Mouse (Mus musculus) layer of hippocampus, adult 2 months (tissue): ENCODE data around the gene Ssr1. TPM values are rescaled to one million over a fixed set of nuclear protein-coding genes. Genes with fewer than 3 reads are reported as not detected.

Source experiments
- DNase-seq, 2 experiments: peaks; one replicate each; pipeline ENCODE4 v3.0.0; 2022; ENCODE audit warnings: low spot score in 2 of 2
- H3K27ac ChIP-seq: fragments of 200-600 bp; 2 replicates; pipeline ENCODE4 v1.8.1; 2022
- H3K4me3 ChIP-seq: fragments of 200-600 bp; 2 replicates; pipeline ENCODE4 v1.8.1; 2022; ENCODE audit warnings: mild to moderate bottlenecking
- CTCF ChIP-seq: fragments of 200-600 bp; conservative IDR thresholded peaks from 2 replicates; pipeline ENCODE4 v1.8.1; 2022; ENCODE audit warnings: antibody characterized with exemption, mild to moderate bottlenecking, moderate library complexity
- total RNA-seq, 2 experiments: library from RNA; stranded (reverse); gene quantifications; 2 replicates each; pipeline ENCODE4 v1.2.3; 2021

The Ssr1 gene
- total RNA-seq, 2 experiments from 2014 or later = 86.8 to 92.0 TPM

DNA sequence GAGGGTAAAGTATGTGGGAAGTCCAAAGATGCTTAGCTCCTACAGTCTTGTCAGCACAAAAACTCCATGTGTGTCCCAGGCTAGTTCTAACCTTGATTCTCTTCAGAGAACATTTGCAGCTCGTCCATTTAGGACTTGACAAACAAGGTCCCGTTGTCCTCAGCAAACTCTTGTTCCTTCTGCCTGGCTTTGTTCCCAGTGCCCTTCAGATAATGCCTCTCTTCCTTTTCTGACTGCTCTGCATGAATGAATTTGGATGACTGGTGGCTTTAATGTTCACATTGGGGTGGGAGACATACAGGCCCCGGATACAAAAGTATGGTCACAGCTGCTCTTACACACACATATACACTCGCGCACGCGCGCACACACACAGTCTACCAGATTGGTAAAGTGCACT is 59.1 kb downstream of the Ssr1 start:
- no peak for DNase-seq
- H3K27ac ChIP-seq = no peak overlapping the region; the same call in 1 of the 2 replicates
- TF ChIP-seq CTCF = no peak

DNA sequence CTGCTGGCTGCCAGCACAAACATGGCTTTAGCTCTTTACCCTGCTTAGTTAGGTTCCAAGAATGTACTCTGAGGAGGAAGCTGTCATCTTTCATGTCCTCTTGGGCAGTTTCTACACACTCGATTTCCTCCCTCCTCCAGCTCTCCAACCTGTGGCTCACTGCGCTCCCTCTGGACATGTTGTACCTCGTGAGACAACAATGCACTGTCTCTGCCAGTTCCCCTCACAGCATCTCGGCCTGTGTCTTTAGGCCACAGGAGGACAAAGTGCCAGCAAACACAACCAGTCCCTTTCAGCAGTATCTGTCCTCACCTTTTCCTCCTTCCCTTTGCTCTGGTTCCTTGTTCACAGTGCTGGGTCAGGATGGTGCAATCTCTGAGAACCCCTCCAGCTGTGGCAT is 59.9 kb downstream of the Ssr1 start:
- no peak for DNase-seq
- Histone ChIP-seq H3K4me3 (no peak overlapping the region), H3K27ac (no peak overlapping the region; the same call in 1 of the 2 replicates)
- peak; percentile 18; the same call in 1 of the 2 replicates for TF ChIP-seq CTCF

More for the DNA sequence above, 59.1 kb downstream of the Ssr1 start:
- H3K4me3 ChIP-seq = no peak overlapping the region

DNA sequence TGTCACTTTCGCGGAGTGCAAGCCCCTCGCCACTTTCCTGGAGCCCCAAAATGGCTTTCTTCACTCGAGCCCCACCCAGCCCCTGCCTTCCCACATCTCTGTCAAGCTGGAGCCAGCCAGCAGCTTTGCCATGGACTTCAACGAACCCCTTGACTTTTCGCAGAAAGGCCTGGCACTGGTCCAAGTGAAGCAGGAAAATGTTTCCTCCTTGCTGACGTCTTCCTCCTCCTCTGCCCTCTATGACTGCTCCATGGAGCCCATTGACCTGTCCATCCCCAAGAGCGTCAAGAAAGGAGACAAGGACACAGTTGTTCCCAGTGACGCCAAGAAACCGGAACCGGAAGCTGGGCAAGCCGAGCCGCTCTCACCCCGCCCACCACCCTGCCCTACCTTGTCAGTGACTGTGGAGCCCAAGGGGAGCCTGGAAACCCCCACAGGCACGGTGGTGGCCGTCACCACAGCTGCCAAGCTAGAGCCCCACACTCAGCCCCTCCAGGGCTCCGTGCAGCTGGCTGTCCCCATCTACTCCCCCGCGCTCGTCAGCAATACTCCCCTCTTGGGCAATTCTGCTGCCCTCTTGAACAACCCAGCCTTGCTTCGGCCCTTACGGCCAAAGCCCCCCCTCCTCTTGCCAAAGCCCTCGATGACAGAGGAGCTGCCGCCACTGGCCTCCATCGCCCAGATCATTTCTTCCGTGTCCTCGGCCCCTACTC is 62.7 kb downstream of the Ssr1 start:
- Histone ChIP-seq H3K27ac (no peak overlapping the region), H3K4me3 (no peak overlapping the region)
- DNase-seq = no peak
- no peak for TF ChIP-seq CTCF

DNA sequence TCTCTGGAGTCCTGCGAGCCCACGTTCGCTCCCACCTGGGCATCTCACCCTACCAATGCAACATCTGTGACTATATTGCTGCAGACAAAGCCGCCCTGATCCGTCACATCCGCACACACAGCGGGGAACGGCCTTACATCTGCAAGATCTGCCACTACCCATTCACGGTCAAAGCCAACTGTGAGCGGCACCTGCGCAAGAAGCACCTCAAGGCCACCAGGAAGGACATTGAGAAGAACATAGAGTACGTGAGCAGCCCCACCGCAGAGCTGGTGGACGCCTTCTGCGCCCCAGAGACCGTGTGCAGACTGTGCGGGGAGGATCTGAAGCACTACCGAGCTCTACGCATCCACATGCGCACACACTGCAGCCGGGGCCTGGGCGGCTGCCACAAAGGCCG is 63.4 kb downstream of the Ssr1 start:
- DNase-seq = no peak

DNA sequence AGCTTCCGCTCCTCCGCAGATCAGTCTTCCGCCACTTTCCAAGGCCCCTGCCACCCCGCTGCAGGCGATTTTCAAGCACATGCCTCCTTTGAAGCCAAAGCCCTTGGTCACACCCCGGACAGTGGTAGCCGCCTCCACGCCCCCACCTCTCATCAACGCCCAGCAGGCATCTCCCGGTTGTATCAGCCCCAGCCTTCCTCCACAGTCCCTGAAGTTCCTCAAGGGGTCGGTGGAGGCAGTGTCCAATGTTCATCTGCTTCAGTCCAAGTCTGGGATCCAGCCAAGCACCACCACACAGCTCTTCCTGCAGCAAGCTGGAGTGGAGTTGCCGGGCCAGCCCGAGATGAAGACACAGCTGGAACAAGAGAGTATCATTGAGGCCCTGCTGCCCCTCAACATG is 63.9 kb downstream of the Ssr1 start:
- Histone ChIP-seq H3K4me3 (no peak overlapping the region), H3K27ac (no peak overlapping the region)
- no peak for TF ChIP-seq CTCF
- no peak for DNase-seq

More for the DNA sequence above, 63.4 kb downstream of the Ssr1 start:
- Histone ChIP-seq H3K4me3 (no peak overlapping the region), H3K27ac (no peak overlapping the region)
- TF ChIP-seq CTCF = no peak

DNA sequence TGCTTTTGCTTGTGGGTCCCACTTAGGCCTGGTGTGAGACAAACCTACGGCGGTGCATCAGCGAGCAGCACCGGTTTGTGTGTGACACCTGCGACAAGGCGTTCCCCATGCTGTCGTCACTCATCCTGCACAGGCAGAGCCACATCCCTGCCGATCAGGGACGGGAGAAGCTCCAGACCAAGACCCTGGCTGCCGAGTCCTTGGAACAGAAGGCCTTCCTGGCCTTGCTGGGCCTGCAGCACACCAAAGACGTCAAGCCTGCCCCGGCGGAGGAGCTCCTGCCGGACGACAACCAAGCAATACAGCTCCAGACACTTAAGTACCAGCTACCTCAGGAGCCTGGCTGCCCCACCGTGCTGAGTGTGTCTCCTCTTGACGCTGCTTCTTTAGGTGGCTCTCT is 64.5 kb downstream of the Ssr1 start:
- H3K4me3 ChIP-seq = no peak overlapping the region
- TF ChIP-seq CTCF = no peak
- no peak overlapping the region for H3K27ac ChIP-seq
- no peak for DNase-seq

DNA sequence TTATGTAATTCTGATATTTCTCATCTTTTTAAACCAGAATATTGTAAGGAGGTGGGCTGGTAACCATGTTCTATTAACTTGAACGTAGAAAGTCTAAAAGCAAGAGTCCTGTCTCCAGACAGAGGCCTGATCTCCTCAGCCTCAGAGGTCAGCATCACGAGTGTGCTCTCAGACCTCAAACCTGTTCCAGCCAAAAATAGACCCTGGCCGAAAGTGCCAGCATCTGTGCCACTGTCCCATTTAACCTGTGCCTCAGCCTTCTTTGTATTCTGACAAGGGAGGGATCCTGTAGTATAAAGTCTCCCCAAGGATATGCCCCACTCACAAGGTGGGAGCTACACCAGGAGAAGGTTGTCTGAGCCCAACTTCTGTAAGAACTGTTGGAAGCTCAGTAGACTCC is 67.6 kb downstream of the Ssr1 start:
- no peak overlapping the region for H3K27ac ChIP-seq

DNA sequence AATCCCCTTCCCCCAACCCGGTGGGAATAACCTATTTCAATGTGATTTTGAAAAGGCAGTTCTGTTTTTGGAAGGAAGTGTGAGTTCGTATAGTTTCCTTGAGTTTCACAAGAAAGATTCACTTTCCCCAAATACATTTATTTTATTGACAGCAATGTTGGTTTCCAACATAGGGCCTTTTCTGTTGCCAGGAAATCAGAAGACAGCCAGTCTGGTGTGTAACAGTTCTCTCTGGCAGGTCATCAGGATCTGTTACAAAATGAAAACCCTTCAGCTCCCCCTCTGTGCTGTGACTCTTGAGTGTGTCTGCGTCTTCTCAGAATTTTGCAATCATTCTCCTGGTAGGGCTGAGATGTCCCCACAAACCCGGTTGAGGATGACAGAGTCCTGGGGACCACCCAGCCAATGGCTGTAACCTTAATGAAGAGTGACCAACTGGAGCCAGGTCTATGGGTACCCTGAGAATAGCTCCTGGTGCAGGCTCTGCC is 69.5 kb downstream of the Ssr1 start:
- H3K27ac ChIP-seq = no peak overlapping the region
- TF ChIP-seq CTCF = no peak
- no peak overlapping the region for H3K4me3 ChIP-seq
- no peak for DNase-seq

More for the DNA sequence above, 67.6 kb downstream of the Ssr1 start:
- no peak overlapping the region for H3K4me3 ChIP-seq
- DNase-seq = no peak
- TF ChIP-seq CTCF = no peak

DNA sequence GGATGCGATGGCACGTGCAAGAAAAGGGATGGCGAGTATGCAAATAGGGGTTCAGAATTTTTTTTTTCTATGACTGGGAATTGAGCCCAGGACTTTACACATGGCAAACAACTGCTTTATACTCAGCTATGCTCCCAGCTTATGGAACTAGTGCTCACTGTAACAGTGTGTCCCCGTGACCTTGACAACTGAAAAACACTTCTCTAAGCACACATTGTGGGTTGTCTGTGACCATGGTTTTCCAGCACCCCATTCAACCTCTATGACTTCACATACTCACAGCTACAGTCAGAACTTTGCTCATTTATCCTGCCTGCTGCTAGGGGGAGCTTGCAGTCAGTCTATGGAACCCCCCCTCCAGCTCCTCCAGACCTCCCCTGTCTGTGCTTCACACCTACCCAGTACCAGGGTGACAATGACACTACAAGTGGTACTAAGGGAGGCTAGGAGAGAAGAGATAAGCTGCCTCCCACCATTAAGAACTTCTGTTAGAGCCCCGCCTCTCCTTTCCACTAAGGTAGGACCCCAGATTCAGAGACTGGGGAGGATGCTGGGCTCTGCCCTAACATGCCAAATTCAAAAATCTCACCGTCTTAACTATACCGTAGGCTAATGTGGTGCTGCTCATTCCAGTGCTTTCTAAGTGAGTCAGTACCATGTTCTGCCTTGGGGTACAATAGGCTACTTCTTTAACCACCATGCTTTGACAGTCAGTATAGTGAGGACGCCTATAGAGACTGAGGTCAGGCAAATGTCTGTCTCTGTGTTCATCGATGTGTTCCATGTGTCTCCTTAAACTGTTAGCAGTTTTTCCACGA is 70.2 kb downstream of the Ssr1 start:
- no peak; the same call in 1 of the 2 replicates for TF ChIP-seq CTCF
- no peak for DNase-seq
- Histone ChIP-seq H3K4me3 (no peak overlapping the region), H3K27ac (no peak overlapping the region)

DNA sequence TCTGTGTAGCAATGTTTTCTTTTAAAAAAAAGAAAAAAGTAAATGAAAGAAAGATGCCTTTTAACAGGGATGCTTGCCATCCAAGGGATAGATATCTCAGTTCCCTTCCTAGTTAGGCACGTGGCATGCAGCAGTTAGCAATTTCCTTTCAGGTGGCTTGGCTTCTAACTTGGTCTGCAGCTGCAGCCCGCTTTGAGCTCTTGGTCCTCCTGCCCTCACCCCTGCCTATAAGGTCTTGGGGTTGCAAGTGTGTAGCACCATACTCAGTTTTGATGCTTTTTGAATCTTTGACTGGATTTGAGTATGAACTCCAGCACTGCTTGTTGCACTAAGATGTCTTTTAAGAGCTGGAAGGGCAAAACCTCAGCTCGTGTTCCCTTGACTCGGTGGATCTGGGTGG is 70.9 kb downstream of the Ssr1 start:
- Histone ChIP-seq H3K27ac (no peak overlapping the region), H3K4me3 (no peak overlapping the region)
- DNase-seq = no peak
- TF ChIP-seq CTCF = no peak

DNA sequence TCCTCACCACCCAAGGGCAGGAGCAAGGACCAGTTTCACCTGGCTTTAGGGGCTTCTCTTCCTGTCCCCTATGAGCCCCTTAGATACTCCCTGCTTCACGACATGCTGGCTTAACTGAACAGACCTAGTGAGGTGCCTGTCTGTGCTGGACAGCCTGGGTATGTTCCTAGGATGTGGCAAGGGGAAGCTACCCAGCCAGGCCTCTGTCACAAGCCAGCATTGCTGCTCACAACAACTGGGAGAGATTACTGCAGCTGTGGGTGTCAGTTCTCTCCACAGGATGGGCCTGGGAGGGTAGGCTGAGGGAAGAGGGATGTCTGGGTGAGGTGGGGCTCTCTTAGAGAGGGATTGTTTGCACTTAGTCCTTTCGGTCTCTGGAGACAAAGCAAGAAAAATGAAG is 73.3 kb downstream of the Ssr1 start:
- no peak for DNase-seq
- TF ChIP-seq CTCF = no peak
- no peak overlapping the region for H3K4me3 ChIP-seq
- no peak overlapping the region for H3K27ac ChIP-seq

DNA sequence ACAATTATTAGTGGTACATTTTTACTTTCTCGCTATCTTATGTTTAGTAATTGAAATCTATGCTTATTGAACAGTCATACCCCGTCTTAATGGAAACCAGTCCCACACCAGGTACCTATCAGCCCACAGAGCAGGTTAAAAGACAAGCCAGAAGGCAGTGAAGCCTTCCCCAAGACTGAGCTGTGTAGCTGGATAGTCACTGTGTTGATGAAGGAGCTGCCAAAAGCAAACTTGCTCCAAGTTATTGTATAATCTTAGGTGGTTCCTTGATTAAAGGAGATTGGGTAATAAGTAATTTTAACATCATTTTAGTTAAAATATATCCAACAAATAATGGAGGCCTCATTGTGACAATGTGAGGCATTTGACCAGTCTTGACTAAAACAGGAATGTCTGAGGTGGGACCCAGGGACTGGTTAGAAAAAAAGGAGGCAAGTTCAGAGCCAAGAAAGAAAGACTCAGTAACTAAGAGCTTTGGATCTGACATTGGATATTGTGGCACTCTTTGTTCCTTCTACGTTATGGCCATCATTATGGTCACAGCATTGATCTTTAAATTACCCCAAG is 74.2 kb downstream of the Ssr1 start:
- no peak for DNase-seq
- TF ChIP-seq CTCF = no peak
- H3K4me3 ChIP-seq = no peak overlapping the region
- H3K27ac ChIP-seq = no peak overlapping the region

DNA sequence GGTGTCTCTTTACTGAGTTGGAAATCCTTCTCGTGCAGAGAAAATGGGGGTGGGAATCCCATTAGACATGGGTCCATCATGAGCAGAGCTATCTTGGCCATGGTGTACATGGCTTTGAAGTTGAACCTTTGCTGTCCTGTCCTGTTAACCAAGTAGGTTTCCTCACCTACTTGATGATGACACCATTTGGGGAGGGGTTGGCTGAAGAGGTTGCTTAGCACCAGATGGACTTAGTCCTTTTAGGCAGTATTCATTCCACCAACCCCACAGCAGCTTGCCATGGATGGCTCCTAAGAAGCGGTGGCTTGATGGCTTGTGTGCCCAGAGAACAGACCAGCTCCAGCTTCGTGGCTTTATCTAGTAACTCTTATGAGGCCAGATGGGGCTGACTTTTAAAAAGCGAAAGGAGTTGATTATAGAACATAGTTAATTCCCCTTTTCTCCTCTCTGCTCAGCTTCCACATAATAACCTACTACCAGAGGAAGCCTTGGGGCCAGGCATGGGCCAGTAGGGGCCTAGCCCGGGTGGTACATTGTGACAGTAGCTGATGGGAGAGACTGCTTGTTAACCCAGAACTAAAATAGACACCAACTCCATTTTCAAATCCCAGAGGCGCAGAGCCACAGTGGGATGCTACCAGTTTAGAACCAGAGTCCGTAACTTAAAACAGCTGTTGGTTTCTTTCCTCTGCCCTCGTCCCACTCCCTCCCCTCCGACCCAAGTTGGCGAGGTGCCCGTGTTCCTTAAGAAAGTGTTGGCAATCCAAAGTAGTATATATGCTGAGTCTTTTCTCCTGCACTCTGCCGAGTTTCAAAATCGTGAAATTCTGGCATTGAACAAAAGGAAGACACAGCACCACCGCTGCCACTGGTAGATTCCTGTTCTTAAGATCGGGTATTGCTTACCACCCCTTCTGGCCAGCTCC is 75.4 kb downstream of the Ssr1 start:
- DNase-seq = no peak
- no peak for TF ChIP-seq CTCF
- no peak overlapping the region for H3K27ac ChIP-seq
- H3K4me3 ChIP-seq = no peak overlapping the region

Other genes with a start within 250 kb of the Ssr1 start
- 100 to 1,000 TPM in 1 of 2 experiments, 10 to 100 TPM in 1; 74.1 to 104 TPM for gene Rreb1, start 215.8 kb downstream of the Ssr1 start, total RNA-seq
- gene Riok1, start 42.8 kb upstream of the Ssr1 start, total RNA-seq = 10 to 100 TPM; 26.2 to 27.3 TPM
- 1 to 10 TPM; 4.7 to 5.5 TPM for gene Cage1, start 42.9 kb upstream of the Ssr1 start, total RNA-seq
- 10 to 100 TPM; 14.2 to 14.7 TPM for gene Dsp, start 157.1 kb upstream of the Ssr1 start, total RNA-seq
- 10 to 100 TPM; 23.1 to 26.9 TPM for gene Snrnp48, start 210.7 kb upstream of the Ssr1 start, total RNA-seq